Mouse (Mus musculus): ENCODE measurements around the gene Pax9.

The Pax9 gene

GRCm38 (mm10) chr12:56697785-56698184, 6.2 kb downstream of the Pax9 start:
- DNase-seq (ENCODE audit: low spot score) = no peak

- DNase-seq (ENCODE audit: low spot score) = no peak
Observed at GRCm38 (mm10) chr12:56698191-56698980, 6.8 kb downstream of the Pax9 start.

- DNase-seq (ENCODE audit: low spot score) = no peak
Observed at GRCm38 (mm10) chr12:56699351-56699750, 7.8 kb downstream of the Pax9 start.

GRCm38 (mm10) chr12:56699915-56700900, 8.6 kb downstream of the Pax9 start:
- DNase-seq (ENCODE audit: low spot score) = no peak

GRCm38 (mm10) chr12:56701004-56701403, 9.4 kb downstream of the Pax9 start:
- no peak for DNase-seq (ENCODE audit: low spot score)

GRCm38 (mm10) chr12:56717971-56718706, 26.6 kb downstream of the Pax9 start:
- no peak for DNase-seq (ENCODE audit: low spot score)

- no peak for DNase-seq (ENCODE audit: low spot score)
Observed at GRCm38 (mm10) chr12:56718707-56719051, 27.1 kb downstream of the Pax9 start.

- DNase-seq (ENCODE audit: low spot score) = no peak
Observed at GRCm38 (mm10) chr12:56727631-56728030, 36.1 kb downstream of the Pax9 start.

GRCm38 (mm10) chr12:56737104-56737503, 45.5 kb downstream of the Pax9 start:
- no peak for DNase-seq (ENCODE audit: low spot score)

Data from ovary, postnatal 10 days (tissue).